Mouse (Mus musculus) c-Kit-positive CD71-positive TER-119-positive erythroid progenitor cells, embryonic 14.5 days (primary cell): ENCODE data around the gene Ctcfl.

Experiments
- DNase-seq: peaks from one replicate; pipeline ENCODE4 v3.0.0-alpha.2; 2013; ENCODE audit warnings: low spot score

Gene Ctcfl

DNA sequence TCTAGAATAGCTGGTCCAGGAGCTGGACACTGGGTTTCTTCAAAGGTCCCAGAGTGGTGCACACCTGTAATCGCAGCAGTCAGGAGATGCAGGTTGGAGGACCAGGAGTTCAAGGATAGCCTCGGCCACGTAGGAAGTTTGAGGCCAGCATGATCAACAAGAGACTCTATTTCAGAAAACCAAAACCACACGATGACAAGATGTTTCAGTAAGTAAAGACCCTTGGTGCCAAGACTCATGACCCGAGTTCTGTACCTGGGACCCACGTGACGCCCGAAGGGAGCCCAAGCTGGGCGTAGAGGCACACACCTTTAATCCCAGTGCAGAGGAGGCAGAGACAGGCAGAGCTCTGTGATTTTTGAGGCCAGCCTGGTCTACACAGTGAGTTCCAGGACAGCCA lies 36.2 kb downstream of the Ctcfl start:
- DNase-seq, result no peak

DNA sequence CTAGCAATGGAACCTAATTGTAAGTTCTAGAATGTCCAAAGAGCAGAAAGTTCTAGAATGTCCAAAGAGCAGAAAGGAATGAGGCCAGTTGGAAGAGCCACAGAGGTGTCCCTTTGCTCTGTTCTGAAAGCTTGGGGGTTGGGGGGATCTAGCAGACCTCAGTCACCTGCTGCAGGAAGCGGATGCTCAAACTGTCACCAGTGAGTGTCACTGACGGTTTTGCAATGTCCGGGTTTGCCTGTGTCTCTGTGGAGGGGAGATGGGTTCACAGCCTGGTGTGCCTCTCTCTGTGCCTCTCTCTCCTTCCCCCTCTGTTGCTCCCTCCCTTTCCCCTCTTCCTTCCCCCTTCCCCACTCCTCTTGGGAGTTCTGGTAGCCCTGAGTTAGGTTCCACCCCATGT lies 36.6 kb downstream of the Ctcfl start:
- DNase-seq, result no peak

- DNase-seq, result peak; percentile 60
Measured at GRCm38 (mm10) chr2:173080785-173081241, 38.5 kb downstream of the Ctcfl start.

DNA sequence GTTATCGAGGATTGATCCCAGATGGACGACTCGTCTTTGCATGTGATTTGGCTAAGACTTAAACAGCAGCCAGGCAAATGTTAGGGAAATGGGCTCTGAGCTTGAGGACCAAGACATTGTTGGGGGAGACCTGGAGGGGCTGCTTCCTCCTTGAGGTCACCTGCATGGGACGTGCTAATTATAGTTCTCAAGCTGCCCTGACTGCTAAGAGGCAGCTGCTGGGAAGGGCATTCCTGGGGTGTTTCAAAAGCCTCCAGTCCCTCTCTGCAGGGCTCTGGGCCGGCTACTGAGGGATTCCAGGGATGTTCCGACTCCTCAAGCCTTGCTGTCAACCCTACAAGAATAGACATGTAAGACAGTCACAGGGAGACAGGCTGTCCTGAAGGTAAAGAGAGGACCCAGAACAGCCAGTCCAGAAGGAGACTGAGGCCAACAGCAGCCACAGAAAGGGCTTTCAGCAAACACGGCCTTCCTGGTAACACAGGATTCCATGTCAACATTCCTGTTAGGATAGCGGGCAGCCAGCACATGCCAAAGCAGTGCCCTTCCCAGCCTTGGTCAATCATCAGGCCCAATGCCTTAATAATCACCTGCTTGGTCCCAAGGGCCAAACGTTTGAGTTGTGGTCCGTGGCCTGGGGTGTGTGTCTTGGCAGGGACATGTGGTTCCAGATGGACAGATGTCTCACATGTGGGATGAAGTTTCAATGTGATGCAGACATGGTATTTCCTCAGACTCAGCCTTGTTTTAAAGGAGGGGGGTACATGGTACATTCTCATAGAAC lies 39.4 kb downstream of the Ctcfl start:
- DNase-seq, result no peak

GRCm38 (mm10) chr2:173076921-173077320 lies 42.4 kb downstream of the Ctcfl start:
- no peak for DNase-seq

GRCm38 (mm10) chr2:173073666-173074065 lies 45.7 kb downstream of the Ctcfl start:
- no peak for DNase-seq

DNA sequence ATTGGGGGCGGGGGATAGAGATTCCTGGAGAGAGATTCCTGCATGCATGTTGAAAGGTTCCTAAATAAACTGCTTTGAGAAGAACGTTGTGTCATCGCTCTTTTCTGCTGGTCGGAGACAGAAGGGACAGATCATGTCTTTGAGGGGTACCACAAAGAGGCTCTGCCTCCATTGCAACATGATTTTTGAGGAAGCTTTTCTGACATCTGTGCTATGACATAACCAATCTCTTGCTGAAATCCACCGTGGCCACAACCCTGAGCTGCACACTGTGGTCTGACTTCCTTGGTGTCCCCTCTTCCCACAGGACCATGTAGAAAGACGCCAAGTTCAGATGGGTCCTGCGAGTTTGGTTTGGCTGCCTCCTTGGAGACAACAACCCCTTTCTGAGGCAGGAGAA lies 46.4 kb downstream of the Ctcfl start:
- no peak for DNase-seq

DNA sequence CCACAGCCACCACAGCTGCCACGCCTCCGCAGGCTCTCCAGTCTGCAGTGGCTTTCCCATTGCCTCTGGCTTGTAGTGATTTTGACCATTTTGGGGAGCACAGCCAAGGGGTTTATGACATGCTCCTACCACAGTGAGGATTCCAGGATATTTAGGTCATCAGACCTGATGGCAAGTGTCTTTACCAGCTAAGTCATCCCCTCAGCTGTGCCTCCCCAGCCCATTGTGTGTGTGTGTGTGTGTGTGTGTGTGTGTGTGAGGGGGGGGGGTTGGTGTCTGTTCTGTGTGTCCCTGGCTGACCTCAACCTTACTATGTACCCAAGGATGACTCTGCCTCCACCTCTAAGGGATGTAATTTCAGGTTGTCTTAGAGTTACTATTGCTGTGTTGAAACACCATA lies 54.5 kb downstream of the Ctcfl start:
- no peak for DNase-seq

- DNase-seq, result no peak
Measured at GRCm38 (mm10) chr2:173063219-173063618, 56.1 kb downstream of the Ctcfl start.

DNA sequence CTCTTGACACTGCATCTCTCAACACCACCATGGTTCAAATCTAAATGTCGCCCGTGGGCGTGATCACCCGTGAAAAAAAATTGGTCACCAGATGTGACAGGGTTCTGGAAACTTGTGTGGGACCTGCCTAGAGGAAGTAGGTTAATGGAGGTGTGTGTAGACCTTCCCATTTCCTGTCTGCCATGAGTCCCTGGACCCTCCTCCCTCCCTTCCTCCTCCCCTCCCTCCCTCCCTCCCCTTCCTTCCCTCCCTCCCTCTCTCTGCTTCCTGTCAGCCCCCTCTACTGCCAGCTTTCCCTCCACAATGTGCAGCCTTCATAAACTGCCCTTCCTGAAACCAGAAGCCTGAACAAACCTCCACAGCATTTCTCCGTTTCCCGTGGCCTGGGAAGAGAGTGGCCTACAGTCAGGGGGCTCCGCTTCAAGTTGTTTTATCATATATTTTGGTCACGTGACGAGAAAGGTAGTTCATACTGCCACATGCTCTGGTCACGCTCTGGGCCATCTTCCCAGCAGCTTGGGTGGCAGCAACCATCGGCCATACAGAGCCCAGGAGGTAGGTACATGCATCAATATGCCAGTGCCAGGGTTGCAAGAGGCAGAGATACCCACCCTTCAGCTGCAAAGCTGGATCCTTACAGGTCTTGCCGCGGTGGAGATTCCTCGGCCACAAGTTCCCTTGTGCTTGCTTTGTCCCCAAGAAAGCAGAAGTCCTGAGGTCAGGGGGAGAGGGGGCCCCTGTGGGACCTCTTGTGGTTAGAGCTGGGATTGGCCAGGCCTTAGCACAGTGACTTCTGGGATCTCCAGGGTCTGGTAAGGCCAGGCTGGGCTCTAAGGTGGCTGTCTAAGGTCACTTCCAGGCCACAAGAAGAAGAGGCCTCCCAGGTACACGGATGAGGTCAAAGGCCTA lies 57.6 kb downstream of the Ctcfl start:
- no peak for DNase-seq

- no peak for DNase-seq
Measured at GRCm38 (mm10) chr2:173060450-173060849, 58.9 kb downstream of the Ctcfl start.

DNA sequence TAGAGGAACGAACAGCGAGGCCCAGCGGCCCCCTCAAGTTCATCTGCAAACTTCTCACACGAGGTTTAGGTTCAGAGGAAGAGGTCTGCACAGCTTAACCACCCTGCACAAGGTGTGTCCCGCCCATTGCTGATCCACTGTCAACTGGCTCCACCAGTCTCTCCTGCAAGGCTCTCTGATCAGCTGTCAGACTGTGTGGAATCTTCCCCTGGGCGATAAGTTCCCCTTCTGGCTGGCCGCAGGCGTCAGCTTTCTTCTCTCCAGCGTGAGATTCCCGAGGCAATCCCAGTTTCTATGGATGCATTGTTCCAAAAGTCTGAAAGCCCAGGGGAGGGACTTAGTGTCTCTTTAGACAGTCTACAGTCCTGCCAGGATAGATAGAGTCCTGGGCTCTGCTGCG lies 61.1 kb downstream of the Ctcfl start:
- no peak for DNase-seq

GRCm38 (mm10) chr2:173057623-173058022 lies 61.7 kb downstream of the Ctcfl start:
- DNase-seq, result no peak

DNA sequence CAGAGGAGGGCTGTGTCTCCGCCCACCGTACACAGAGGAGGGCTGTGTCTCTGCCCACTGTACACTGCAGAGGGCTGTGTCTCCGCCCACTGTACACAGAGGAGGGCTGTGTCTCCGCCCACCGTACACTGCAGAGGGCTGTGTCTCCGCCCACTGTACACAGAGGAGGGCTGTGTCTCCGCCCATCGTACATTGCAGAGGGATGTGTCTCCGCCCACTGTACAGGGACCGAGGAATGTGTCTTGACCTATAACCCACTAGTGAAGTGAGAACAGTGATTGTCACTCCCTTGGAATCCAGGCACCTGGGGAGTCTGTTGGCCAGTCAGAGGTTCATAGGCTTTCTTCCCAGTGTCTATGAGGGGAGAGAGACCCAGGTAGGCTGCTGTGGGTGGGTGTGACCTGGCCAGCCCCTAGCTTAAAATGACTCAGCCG lies 62.4 kb downstream of the Ctcfl start:
- DNase-seq, result peak; percentile 65

GRCm38 (mm10) chr2:173056303-173056881 lies 62.9 kb downstream of the Ctcfl start:
- no peak for DNase-seq

DNA sequence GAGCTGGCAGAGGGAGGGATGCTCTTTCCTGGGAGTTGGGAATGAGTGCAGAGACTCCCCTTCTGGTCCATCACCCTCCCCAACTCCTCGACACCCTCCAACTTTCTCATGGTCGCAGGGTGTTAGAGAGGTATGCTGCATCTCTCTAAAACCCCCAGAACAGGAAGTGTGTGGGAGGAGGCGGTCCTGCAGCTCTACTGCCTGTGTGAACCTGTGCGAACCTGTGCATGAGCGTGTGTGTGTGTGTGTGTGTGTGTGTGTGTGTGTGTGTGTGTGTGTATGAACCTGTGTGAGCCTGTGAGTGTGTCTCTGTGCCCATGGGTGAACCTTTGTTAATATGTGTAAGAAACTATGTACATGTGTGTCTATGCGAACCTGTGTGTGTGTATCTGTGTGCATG lies 65.5 kb downstream of the Ctcfl start:
- DNase-seq, result no peak

DNA sequence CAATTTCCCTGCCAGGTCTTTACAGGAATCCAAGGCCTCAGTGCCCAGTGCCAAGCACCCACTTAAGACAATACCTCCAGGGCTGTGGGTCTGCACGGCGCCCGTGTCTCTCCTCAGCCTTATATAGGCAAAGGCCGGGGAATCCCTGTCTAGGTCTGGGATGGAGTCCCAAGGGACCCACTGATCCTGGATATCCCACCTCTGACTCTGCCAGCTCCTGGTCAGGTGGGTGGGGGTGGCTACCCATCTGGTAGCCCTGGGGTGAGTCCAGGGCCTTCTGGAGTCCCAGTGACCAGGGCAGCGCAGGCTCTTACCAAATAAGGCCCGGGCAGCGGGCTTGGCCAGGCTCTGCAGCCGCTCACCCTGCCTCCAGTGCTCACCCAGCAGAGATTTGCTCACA lies 66.4 kb downstream of the Ctcfl start:
- no peak for DNase-seq

DNA sequence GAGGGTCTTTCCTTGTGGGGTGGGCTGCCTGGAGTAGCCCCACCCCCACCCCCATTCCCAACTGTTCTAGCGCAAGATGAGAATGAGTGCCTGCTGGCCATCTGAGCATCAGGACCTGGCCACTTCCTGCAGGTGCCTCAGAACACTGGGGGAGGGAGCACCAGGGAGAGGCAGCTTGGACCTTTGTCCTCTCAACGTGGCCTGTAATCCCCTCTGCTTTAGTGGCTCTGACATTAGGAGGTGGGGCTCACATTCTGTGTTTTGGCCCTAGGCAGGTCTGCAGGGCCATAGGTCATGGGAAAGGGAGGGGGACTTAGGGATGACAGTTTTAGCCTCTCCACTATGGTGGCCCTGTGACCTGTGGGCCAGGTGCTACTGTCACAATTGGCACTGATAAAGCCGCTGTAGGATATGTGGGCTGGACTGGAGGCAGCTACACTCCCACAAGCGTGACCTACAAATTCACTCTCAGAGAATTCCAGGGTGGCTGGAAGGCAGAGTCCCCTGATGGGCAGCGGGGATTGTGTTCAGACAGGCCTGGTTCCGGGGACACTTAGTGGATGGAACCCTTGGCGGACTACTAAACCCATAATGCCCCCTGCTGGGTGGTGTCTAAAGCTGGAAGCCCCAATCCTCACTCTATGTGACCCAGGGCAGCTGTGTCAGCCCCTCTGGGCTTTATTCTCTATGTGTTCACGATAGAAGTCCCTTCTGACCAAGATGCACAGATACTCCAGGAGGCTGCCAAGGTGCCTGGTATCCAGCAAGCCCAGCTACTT lies 68.5 kb downstream of the Ctcfl start:
- DNase-seq, result no peak

DNA sequence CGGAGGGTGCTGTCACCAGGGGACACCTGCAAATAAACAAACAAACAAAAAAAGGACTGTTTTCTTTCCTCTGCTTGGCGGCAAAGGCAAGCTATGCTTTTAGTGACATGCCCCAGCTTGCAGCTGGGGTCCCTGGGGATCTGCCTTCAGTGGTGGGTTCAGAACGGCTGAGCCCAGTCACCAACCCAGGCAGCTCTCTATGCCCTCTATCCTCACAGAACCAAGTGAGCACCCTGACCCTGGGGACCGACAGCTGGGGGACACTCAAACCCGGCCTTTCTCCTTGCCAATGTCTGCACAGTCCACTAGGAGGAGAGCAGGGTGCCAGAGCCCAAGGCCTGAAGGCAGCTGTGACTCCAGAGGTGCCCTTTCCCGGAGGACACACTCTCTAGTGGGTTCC lies 69.5 kb downstream of the Ctcfl start:
- DNase-seq, result no peak

DNA sequence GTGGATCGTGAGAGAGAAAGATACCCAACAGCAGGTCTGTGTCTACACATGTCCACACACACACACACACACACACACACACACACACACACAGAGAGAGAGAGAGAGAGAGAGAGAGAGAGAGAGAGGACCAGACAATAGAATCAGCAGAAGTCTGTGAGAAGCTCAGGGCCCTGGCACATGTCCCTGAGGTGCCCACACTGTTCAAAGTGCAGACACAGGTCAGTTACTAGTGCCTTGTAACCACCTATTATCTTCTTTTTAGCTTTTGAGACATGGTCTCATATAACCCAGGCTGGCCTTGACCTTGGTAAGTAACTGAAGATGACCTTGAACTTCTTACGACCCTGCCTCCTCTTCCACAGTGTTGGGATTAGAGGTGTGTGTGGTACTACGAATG lies 70.1 kb downstream of the Ctcfl start:
- DNase-seq, result no peak

- no peak for DNase-seq
Measured at GRCm38 (mm10) chr2:173048041-173048745, 71.1 kb downstream of the Ctcfl start.
